Mouse (Mus musculus) lung, embryonic 16.5 days (tissue): ENCODE measurements around the gene Slc25a51. TPM values are rescaled to one million over a fixed set of nuclear protein-coding genes. Genes with fewer than 3 reads are reported as not detected.
A peak's percentile ranks its signal among the peaks of the same experiment; 100 is the strongest.

Experiments
- ATAC-seq: fragments of 200-750 bp; cut with Nextera tagmentation; 2 replicates; pipeline ENCODE4 v1.8.0; 2017; ENCODE audit warnings: low read depth, mild to moderate bottlenecking, moderate library complexity
- H3K27ac ChIP-seq: fragments of 300-500 bp; sonication (generic); 2 replicates; pipeline ENCODE4 v1.5.1; 2014; ENCODE audit warnings: mild to moderate bottlenecking, control low read depth, low read length
- H3K27me3 ChIP-seq: fragments of 300-500 bp; sonication (generic); 2 replicates; pipeline ENCODE4 v1.6.1; 2014; ENCODE audit warnings: low read depth, low read length, mixed read lengths; ENCODE audit not compliant: control insufficient read depth, insufficient read depth
- H3K36me3 ChIP-seq: fragments of 300-500 bp; sonication (generic); 2 replicates; pipeline ENCODE4 v1.6.1; 2014; ENCODE audit warnings: low read length; ENCODE audit not compliant: control insufficient read depth, insufficient read depth
- H3K4me1 ChIP-seq: fragments of 300-500 bp; sonication (generic); replicated peaks from 2 replicates; pipeline ENCODE4 v1.6.1; 2014; ENCODE audit warnings: low read length, mixed read lengths; ENCODE audit not compliant: control insufficient read depth, insufficient read depth
- H3K4me2 ChIP-seq: fragments of 300-500 bp; sonication (generic); 2 replicates; pipeline ENCODE4 v1.6.1; 2014; ENCODE audit warnings: low read depth, low read length, control low read depth
- H3K4me3 ChIP-seq: fragments of 300-500 bp; sonication (generic); 2 replicates; pipeline ENCODE4 v1.5.1; 2014; ENCODE audit warnings: mild to moderate bottlenecking, low read length, control low read depth
- H3K9ac ChIP-seq: fragments of 300-500 bp; sonication (generic); 2 replicates; pipeline ENCODE4 v1.6.1; 2014; ENCODE audit warnings: low read length, control low read depth
- H3K9me3 ChIP-seq: fragments of 300-500 bp; sonication (generic); 2 replicates; pipeline ENCODE4 v1.6.1; 2016; ENCODE audit warnings: low read length; ENCODE audit not compliant: control insufficient read depth
- WGBS: fragments of 180-500 bp; shearing (Covaris S2); extraction: QIAGEN DNeasy Blood & Tissue Kit; methylation state at CpG from one replicate; pipeline ENCODE4 v1.1.7; 2014; 5-methylcytosine and 5-hydroxymethylcytosine counted together
- polyA plus RNA-seq: library from polyadenylated mRNA; unstranded; fragments of >200 nt; fragmentation: Nextera tagmentation; extraction: Ambion mirVana; gene quantifications from 2 replicates; pipeline ENCODE4 v1.2.1, GENCODE M21; 2015

The Slc25a51 gene
- polyA plus RNA-seq, 1 experiment from 2014 or later = 69.4 TPM

DNA sequence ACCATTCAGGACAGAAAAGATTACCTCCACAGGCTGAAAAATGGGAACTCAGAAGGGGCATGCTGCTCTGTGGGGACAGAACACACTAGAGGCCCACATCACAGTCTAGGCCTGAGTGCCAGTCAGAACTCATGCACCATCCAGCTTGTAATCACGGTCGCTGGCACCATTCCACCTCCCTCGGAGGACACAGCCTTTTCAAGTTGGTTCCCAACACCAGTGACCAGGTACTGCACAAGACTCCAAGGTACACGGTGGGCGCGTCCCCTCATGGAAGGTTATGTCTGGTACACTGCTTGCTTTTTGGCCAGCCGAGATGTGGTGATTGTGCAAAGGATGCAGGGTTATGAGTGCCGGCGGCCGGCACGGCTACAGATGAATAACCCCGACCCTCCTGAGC is 25.5 kb upstream of the Slc25a51 start:
- H3K4me1 ChIP-seq = peaks cover 11% of the 10 kb centered on the region
- no peak for ATAC-seq
- H3K27me3 ChIP-seq = no peaks in the 10 kb centered on the region
- H3K36me3 ChIP-seq = no peaks in the 10 kb centered on the region
- H3K9me3 ChIP-seq = no peaks in the 10 kb centered on the region
- no peak overlapping the region for H3K4me3 ChIP-seq
- H3K27ac ChIP-seq = no peak overlapping the region
- 82% methylated on average over 12 of the region's 12 CpGs for WGBS
- H3K9ac ChIP-seq = no peak overlapping the region
- no peak overlapping the region for H3K4me2 ChIP-seq

DNA sequence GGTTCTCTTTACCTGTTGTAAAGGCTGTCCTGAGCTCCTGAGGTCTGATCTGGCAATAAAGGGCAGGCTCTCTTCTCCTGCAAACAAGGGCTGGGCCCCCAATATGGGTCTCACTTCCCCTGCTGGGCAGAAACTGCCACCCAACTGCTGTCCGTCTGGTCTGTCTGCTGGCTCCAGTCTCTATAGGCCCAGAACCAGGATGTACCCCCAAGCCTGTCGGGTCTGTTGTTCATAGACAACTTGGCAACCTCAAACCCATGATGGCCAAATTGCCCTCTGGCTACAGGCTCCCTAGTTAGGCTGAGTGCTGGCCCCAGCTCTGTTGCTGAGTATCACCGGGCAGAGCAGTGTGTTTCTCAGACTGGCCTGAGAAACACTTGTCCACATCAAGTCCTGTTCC is 23.2 kb upstream of the Slc25a51 start:
- 88% methylated on average over 3 of the region's 3 CpGs for WGBS
- no peak overlapping the region for H3K4me3 ChIP-seq
- no peak overlapping the region for H3K27ac ChIP-seq
- H3K27me3 ChIP-seq = no peaks in the 10 kb centered on the region
- no peak for ATAC-seq
- peaks cover 11% of the 10 kb centered on the region for H3K4me1 ChIP-seq
- H3K4me2 ChIP-seq = no peak overlapping the region
- no peaks in the 10 kb centered on the region for H3K36me3 ChIP-seq
- H3K9me3 ChIP-seq = no peaks in the 10 kb centered on the region
- H3K9ac ChIP-seq = no peak overlapping the region

DNA sequence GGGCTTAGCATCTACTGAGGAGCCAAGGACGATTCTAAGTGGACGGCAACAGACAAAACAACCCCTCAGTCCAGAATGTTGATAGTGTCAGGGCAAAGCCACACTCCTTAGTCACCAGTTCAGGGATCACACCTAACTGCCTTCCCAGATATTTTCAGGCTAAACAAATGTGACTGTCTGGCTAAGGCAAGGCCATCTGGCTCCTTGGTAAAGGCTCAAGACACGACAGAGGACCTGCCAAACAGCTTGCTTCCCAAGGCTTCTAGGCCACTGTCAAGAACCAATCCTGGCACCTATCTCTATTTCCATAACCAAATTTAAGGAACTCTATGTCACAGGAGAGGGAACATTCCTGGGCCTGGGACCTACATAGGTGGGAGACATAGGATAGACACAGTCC is 22.8 kb upstream of the Slc25a51 start:
- H3K4me3 ChIP-seq = no peak overlapping the region
- H3K4me2 ChIP-seq = no peak overlapping the region
- no peak for ATAC-seq
- no peaks in the 10 kb centered on the region for H3K27me3 ChIP-seq
- H3K36me3 ChIP-seq = no peaks in the 10 kb centered on the region
- no peaks in the 10 kb centered on the region for H3K9me3 ChIP-seq
- peaks cover 11% of the 10 kb centered on the region for H3K4me1 ChIP-seq
- WGBS = 84% methylated on average over 3 of the region's 3 CpGs
- H3K9ac ChIP-seq = no peak overlapping the region
- no peak overlapping the region for H3K27ac ChIP-seq

DNA sequence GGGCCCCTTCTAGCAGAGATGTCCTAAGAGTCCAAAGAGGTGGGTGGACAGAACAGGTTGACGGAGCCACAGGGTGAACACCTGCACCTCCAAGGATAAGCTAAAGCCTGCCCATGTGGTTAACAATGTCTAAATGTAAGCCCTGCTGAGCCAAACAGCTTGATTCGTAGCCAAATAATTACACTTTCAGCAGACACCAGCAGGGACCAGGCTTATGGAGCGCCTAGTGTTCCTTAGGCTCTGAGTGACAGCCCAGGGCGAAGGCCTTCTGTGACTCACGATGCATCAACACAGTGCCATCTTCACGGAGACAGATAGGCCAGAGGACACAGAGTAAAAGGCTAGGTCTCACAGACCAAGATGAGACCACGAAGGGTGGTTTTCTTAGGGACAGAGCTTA is 20.9 kb upstream of the Slc25a51 start:
- no peaks in the 10 kb centered on the region for H3K27me3 ChIP-seq
- ATAC-seq = no peak
- no peak overlapping the region for H3K27ac ChIP-seq
- no peak overlapping the region for H3K4me3 ChIP-seq
- H3K36me3 ChIP-seq = no peaks in the 10 kb centered on the region
- no peak overlapping the region for H3K4me2 ChIP-seq
- no peaks in the 10 kb centered on the region for H3K4me1 ChIP-seq
- no peaks in the 10 kb centered on the region for H3K9me3 ChIP-seq
- WGBS = 82% methylated on average over 7 of the region's 7 CpGs
- no peak overlapping the region for H3K9ac ChIP-seq

DNA sequence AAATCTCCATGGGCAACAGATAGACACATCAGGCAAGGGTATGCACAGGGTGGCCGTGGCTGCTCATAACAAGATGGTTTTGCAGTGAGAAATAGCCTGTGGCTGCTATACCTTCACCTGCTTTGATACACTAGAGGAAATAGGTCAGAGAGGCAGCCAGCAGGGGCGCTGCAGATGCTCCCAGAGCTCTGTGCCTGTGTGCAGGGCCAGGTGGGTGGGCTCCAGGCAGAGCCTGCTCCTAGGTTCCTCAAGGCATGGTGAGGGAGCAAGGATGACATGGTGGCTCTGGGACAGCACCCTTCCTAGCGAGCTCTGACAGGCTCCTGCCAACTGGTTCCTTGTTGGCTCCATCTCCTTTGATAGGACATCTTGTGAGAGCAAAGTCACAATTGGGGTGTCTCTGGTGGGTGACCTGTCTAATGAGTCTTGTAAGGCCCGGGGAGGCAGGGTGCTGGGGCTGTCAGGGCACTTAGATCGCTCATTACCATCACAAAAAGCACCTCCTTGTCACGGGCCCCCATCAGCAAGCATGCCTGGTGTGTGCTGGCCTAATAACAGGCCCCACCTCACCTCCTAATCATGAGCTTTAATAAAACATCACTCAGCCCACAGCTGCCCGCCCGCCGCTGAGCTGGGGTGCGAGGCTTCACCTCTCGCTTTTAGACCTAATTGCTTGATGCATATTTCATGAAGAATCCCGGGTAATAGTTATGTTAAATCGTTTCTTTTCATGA is 18.3 kb upstream of the Slc25a51 start:
- no peaks in the 10 kb centered on the region for H3K36me3 ChIP-seq
- ATAC-seq = no peak
- WGBS = 69% methylated on average over 13 of the region's 13 CpGs
- no peak overlapping the region for H3K4me3 ChIP-seq
- no peak overlapping the region for H3K9ac ChIP-seq
- no peaks in the 10 kb centered on the region for H3K9me3 ChIP-seq
- no peak overlapping the region for H3K27ac ChIP-seq
- no peak overlapping the region for H3K4me2 ChIP-seq
- H3K27me3 ChIP-seq = no peaks in the 10 kb centered on the region
- peaks cover 10% of the 10 kb centered on the region for H3K4me1 ChIP-seq

DNA sequence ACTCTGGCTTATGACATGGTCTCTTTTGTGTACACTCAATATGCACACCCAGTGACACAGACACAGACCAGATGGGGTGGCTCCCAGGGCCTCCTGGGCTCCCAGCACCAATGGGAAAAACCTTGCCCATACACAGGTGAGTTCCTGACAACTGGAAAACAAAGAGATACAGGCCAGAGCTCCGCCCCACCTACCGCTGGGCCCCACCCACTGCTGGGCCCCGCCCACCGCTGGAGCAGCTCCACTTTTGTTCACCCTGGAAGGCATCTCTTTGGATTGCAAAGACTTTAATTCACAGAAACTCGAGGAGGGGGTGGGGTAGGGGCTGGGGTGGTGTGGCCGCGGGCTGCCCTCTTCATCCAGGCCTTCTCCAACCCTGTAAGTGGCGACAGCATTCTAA is 14.8 kb upstream of the Slc25a51 start:
- peak; percentile 13; the same call in 1 of the 2 replicates for ATAC-seq
- Histone ChIP-seq H3K4me1 (peaks cover 37% of the 10 kb centered on the region), H3K27ac (no peak overlapping the region), H3K9me3 (no peaks in the 10 kb centered on the region), H3K27me3 (no peaks in the 10 kb centered on the region), H3K36me3 (no peaks in the 10 kb centered on the region), H3K9ac (no peak overlapping the region; the same call in 1 of the 2 replicates), H3K4me2 (no peak overlapping the region), H3K4me3 (no peak overlapping the region)
- WGBS = 38% methylated on average over 8 of the region's 8 CpGs

DNA sequence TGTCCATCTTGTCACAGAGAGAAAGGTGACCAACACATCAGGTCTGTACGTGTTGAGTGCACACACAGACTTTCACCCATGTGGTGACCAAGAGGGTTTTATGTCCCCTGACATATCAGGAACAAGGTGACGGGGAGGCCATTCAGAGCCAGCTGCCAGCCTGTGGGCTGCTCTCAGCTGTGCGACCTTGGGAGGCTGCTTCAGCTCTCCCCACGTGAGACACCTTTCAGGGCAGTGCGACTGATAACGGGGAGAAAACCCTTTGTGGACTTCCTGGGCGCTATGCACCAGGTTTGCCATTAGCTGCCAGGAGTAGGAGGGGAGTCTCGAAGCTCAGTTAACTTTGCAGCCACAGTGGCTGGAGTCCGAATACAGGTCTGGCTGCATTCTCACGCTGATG is 14.1 kb upstream of the Slc25a51 start:
- Histone ChIP-seq H3K36me3 (no peaks in the 10 kb centered on the region), H3K27me3 (no peaks in the 10 kb centered on the region), H3K27ac (no peak overlapping the region), H3K4me2 (no peak overlapping the region), H3K4me1 (peaks cover 41% of the 10 kb centered on the region), H3K9ac (no peak overlapping the region), H3K9me3 (no peaks in the 10 kb centered on the region), H3K4me3 (no peak overlapping the region)
- WGBS = 77% methylated on average over 10 of the region's 10 CpGs
- ATAC-seq = no peak

DNA sequence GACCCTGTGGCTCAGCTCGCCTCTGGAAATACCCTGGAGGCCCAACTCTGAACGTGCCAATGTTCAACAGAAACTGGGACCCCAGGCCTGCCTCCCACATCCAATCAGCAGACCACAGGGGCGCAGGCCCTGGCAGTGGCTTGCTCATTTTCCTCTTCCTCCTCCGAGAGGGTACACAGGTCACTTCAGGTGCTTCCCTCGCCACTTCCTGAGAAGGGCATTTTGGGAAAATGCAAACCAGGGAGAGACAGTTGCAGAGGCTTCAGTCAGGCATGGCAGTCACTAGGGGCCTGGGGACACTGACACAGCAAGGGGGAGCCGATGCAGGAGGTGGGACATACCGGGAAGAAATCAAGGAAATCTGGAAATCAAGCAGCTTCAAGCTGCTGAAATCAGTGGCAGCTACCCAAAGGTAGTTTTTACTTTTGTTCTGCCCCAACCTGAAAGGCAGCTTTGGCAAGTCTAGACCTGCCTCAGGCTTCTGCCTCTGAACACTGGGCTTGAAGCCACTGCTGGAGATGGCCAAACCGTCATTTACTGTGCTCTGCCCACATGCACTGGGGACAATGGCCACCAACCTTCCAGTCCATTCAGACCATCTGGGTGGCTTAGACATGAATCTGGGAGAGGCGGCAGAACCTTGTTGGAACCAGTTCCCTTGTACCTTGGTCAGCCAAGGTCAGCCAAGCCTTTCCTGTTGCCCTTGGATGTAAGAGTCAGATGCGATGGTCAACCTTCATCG is 13.1 kb upstream of the Slc25a51 start:
- Histone ChIP-seq H3K36me3 (no peaks in the 10 kb centered on the region), H3K4me2 (no peak overlapping the region), H3K27me3 (no peaks in the 10 kb centered on the region), H3K9me3 (no peaks in the 10 kb centered on the region), H3K4me3 (no peak overlapping the region), H3K27ac (peak overlapping the region; percentile 45; the same call in 1 of the 2 replicates), H3K9ac (peak overlapping the region; percentile 36; the same call in 1 of the 2 replicates), H3K4me1 (peaks cover 41% of the 10 kb centered on the region)
- WGBS = 78% methylated on average over 11 of the region's 11 CpGs
- ATAC-seq = no peak

DNA sequence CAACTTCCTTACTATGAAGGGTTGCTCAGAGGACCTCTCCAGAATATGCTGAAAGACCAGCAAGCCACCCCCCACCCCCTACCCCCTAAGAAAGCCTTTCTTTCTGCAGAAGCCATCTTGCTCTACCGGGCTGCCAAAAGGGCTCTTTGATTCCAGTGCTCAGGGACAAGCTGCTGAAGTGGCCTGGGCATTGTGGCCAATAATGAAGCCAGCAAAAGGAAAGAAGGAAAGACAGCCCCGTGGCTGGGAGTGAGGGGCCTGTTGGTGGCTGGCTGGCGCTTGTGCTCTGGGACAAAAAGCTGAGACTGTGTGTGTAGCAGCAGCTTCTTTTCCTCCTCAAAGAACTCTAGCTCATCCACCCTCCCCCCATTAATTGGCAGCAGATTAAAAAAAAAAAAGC is 12.2 kb upstream of the Slc25a51 start:
- H3K4me2 ChIP-seq = no peak overlapping the region
- WGBS = 31% methylated on average over 3 of the region's 3 CpGs
- H3K9ac ChIP-seq = no peak overlapping the region
- peak overlapping the region; percentile 50 for H3K27ac ChIP-seq
- no peaks in the 10 kb centered on the region for H3K9me3 ChIP-seq
- H3K27me3 ChIP-seq = no peaks in the 10 kb centered on the region
- no peaks in the 10 kb centered on the region for H3K36me3 ChIP-seq
- no peak for ATAC-seq
- H3K4me3 ChIP-seq = no peak overlapping the region
- peaks cover 41% of the 10 kb centered on the region for H3K4me1 ChIP-seq
